Mouse (Mus musculus) hindlimb bud, embryonic 11.5 days (tissue): ENCODE measurements at regions not wholly inside any gene's neighbourhood (a gene's known extent, or its start where the extent isn't known, plus 50 kb on each side); places are given as distances from the start of the nearest gene placed in this dataset.
A peak's percentile ranks its signal among the peaks of the same experiment; 100 is the strongest.

Experiments
- DNase-seq: peaks from one replicate; pipeline ENCODE4 v3.0.0-alpha.2; 2012; ENCODE audit warnings: low read depth, low spot score; ENCODE audit errors: extremely low spot score

GRCm38 (mm10) chr2:132472126-132472525 is 86.9 kb upstream of the Prokr2 start:
- DNase-seq = no peak

- no peak for DNase-seq
Observed at GRCm38 (mm10) chr2:132468957-132469642, 83.9 kb upstream of the Prokr2 start.

GRCm38 (mm10) chr2:132455029-132455428 is 69.8 kb upstream of the Prokr2 start:
- no peak for DNase-seq

- DNase-seq = no peak
Observed at GRCm38 (mm10) chr2:132449347-132449746, 64.1 kb upstream of the Prokr2 start.

- no peak for DNase-seq
Observed at GRCm38 (mm10) chr2:132447826-132448225, 62.6 kb upstream of the Prokr2 start.

- DNase-seq = no peak
Observed at GRCm38 (mm10) chr2:132446019-132446418, 60.8 kb upstream of the Prokr2 start.

GRCm38 (mm10) chr2:132444442-132445161 is 59.4 kb upstream of the Prokr2 start:
- peak; percentile 57 for DNase-seq
